Mouse (Mus musculus): Measurements from ENCODE around the gene Ighmbp2. TPM values are rescaled to one million over a fixed set of nuclear protein-coding genes. Genes with fewer than 3 reads are reported as not detected.
"Not testable (repeated sequence)": the region's sequence is repeated elsewhere in the genome, so short reads cannot be mapped to it uniquely, and the experiment has no call there.

The Ighmbp2 gene
- polyA plus RNA-seq, 1 experiment from 2014 or later = 2.4 TPM

- Histone ChIP-seq H3K27ac (replicated peaks) (no peak overlapping the region), H3K9me3 (replicated peaks) (no peaks in the 10 kb centered on the region), H3K36me3 (replicated peaks) (peaks cover 64% of the 10 kb centered on the region), H3K9ac (no peak overlapping the region), H3K4me2 (no peak overlapping the region), H3K27me3 (no peaks in the 10 kb centered on the region), H3K4me3 (replicated peaks) (no peak overlapping the region), H3K4me1 (replicated peaks) (no peaks in the 10 kb centered on the region)
- 78% methylated on average over 6 of the region's 6 CpGs for WGBS (ENCODE audit: insufficient replicate concordance)
- no peak for ATAC-seq (ENCODE audit: insufficient read depth)
Observed at GRCm38 (mm10) chr19:3264348-3264747, 18.5 kb downstream of the Ighmbp2 start.

GRCm38 (mm10) chr19:3261764-3262525 is 20.9 kb downstream of the Ighmbp2 start:
- Histone ChIP-seq H3K4me2 (no peak overlapping the region), H3K9me3 (replicated peaks) (no peaks in the 10 kb centered on the region), H3K27me3 (no peaks in the 10 kb centered on the region), H3K4me1 (replicated peaks) (no peaks in the 10 kb centered on the region), H3K27ac (replicated peaks) (no peak overlapping the region), H3K9ac (no peak overlapping the region), H3K36me3 (replicated peaks) (peaks cover 42% of the 10 kb centered on the region), H3K4me3 (replicated peaks) (no peak overlapping the region)
- WGBS (ENCODE audit: insufficient replicate concordance) = 74% methylated on average over 12 of the region's 12 CpGs
- no peak for ATAC-seq (ENCODE audit: insufficient read depth)

GRCm38 (mm10) chr19:3261336-3261735 is 21.5 kb downstream of the Ighmbp2 start:
- Histone ChIP-seq H3K4me3 (replicated peaks) (no peak overlapping the region), H3K4me1 (replicated peaks) (no peaks in the 10 kb centered on the region), H3K36me3 (replicated peaks) (peaks cover 37% of the 10 kb centered on the region), H3K9ac (no peak overlapping the region), H3K27ac (replicated peaks) (no peak overlapping the region), H3K27me3 (no peaks in the 10 kb centered on the region), H3K9me3 (replicated peaks) (no peaks in the 10 kb centered on the region), H3K4me2 (no peak overlapping the region)
- no peak for ATAC-seq (ENCODE audit: insufficient read depth)
- WGBS (ENCODE audit: insufficient replicate concordance) = 74% methylated on average over 7 of the region's 7 CpGs

GRCm38 (mm10) chr19:3260591-3260990 is 22.2 kb downstream of the Ighmbp2 start:
- H3K36me3 ChIP-seq (replicated peaks) = peaks cover 31% of the 10 kb centered on the region
- H3K27me3 ChIP-seq = no peaks in the 10 kb centered on the region

GRCm38 (mm10) chr19:3260016-3260415 is 22.8 kb downstream of the Ighmbp2 start:
- Histone ChIP-seq H3K27ac (replicated peaks) (no peak overlapping the region), H3K9ac (no peak overlapping the region), H3K4me3 (replicated peaks) (no peak overlapping the region), H3K9me3 (replicated peaks) (no peaks in the 10 kb centered on the region), H3K4me2 (no peak overlapping the region), H3K36me3 (replicated peaks) (peaks cover 25% of the 10 kb centered on the region), H3K4me1 (replicated peaks) (no peaks in the 10 kb centered on the region), H3K27me3 (no peaks in the 10 kb centered on the region)
- 70% methylated on average over 8 of the region's 8 CpGs for WGBS (ENCODE audit: insufficient replicate concordance)
- no peak for ATAC-seq (ENCODE audit: insufficient read depth)

More at GRCm38 (mm10) chr19:3260591-3260990, 22.2 kb downstream of the Ighmbp2 start:
- Histone ChIP-seq H3K4me2 (no peak overlapping the region), H3K4me3 (replicated peaks) (no peak overlapping the region), H3K27ac (replicated peaks) (no peak overlapping the region), H3K4me1 (replicated peaks) (no peaks in the 10 kb centered on the region), H3K9me3 (replicated peaks) (no peaks in the 10 kb centered on the region), H3K9ac (no peak overlapping the region)
- no peak for ATAC-seq (ENCODE audit: insufficient read depth)
- WGBS (ENCODE audit: insufficient replicate concordance) = 66% methylated on average over 3 of the region's 3 CpGs

GRCm38 (mm10) chr19:3225261-3225660 is 57.6 kb downstream of the Ighmbp2 start:
- not testable (repeated sequence) for H3K9ac ChIP-seq; H3K27me3 ChIP-seq; H3K4me3 ChIP-seq (replicated peaks); H3K9me3 ChIP-seq (replicated peaks); ATAC-seq (ENCODE audit: insufficient read depth); H3K36me3 ChIP-seq (replicated peaks); H3K27ac ChIP-seq (replicated peaks); H3K4me2 ChIP-seq; H3K4me1 ChIP-seq (replicated peaks)
- 60% methylated on average over 4 of the region's 6 CpGs for WGBS (ENCODE audit: insufficient replicate concordance)

GRCm38 (mm10) chr19:3214937-3215336 is 67.9 kb downstream of the Ighmbp2 start:
- not testable (repeated sequence) for H3K36me3 ChIP-seq (replicated peaks); H3K4me1 ChIP-seq (replicated peaks); H3K27me3 ChIP-seq; H3K4me3 ChIP-seq (replicated peaks); H3K9me3 ChIP-seq (replicated peaks); H3K9ac ChIP-seq; H3K4me2 ChIP-seq; ATAC-seq (ENCODE audit: insufficient read depth); H3K27ac ChIP-seq (replicated peaks)
- 54% methylated on average over 1 of the region's 1 CpGs for WGBS (ENCODE audit: insufficient replicate concordance)

Small RNA genes within 50 kb of the gene (microRNA-seq; reads per million reads assigned to microRNA genes)
- gene Mir6984 = 1.5 reads per million

Other genes starting within 250 kb of the Ighmbp2 start
- gene Mrpl21, start 116 bp downstream of the Ighmbp2 start, polyA plus RNA-seq (2015; fragmentation: Nextera tagmentation; extraction: Ambion mirVana) = 47.8 and 52.7 TPM in 2 replicates
- 5.8 and 6.8 TPM in 2 replicates for gene Cpt1a, start 39.3 kb upstream of the Ighmbp2 start, polyA plus RNA-seq (2015; fragmentation: Nextera tagmentation; extraction: Ambion mirVana)
- gene Tesmin, start 105.8 kb upstream of the Ighmbp2 start, polyA plus RNA-seq (2015; fragmentation: Nextera tagmentation; extraction: Ambion mirVana) = 0.26 and 0.39 TPM in 2 replicates
- 0.12 and 0.15 TPM in 2 replicates for gene Gal, start 131.5 kb upstream of the Ighmbp2 start, polyA plus RNA-seq (2015; fragmentation: Nextera tagmentation; extraction: Ambion mirVana)